Mouse (Mus musculus) adrenal gland, adult 2 months (tissue): ENCODE data around the gene Paox. TPM values are rescaled to one million over a fixed set of nuclear protein-coding genes. Genes with fewer than 3 reads are reported as not detected.
A peak's percentile ranks its signal among the peaks of the same experiment; 100 is the strongest.
"Not testable (repeated sequence)": the region's sequence is repeated elsewhere in the genome, so short reads cannot be mapped to it uniquely, and the experiment has no call there.

ENCODE experiments used
- DNase-seq: peaks from one replicate; pipeline ENCODE4 v3.0.0; 2021
- polyA plus RNA-seq: library from polyadenylated mRNA; depleted of rRNA; stranded (reverse); fragments of >200 nt; gene quantifications from 2 replicates; pipeline ENCODE4 v1.2.3, GENCODE M21; 2012
- total RNA-seq, 2 experiments: library from RNA; stranded (reverse); gene quantifications; 2 replicates each; pipeline ENCODE4 v1.2.3; 2021

Paox gene
- total and polyA plus RNA-seq, 3 experiments = 18.9 to 22.6 (median 19.4) TPM

DNA sequence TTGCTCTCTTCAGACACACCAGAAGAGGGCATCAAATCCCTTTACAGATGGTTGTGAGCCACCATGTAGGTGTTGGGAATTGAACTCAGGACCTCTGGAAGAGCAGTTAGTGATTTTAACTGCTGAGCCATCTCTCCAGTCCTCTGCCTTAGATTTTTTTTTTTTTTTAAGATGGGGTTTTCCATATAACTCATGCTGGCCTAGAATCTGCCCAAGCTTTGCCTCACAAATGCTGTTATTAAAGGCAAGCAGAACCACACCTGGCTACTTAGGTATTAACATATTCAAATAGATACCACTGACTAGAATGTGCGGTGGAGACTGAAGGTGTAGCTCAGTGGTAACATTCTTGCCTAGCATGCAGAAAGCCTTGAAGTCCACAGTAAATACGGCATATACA is 4.9 kb downstream of the Paox start:
- no peak for DNase-seq

DNA sequence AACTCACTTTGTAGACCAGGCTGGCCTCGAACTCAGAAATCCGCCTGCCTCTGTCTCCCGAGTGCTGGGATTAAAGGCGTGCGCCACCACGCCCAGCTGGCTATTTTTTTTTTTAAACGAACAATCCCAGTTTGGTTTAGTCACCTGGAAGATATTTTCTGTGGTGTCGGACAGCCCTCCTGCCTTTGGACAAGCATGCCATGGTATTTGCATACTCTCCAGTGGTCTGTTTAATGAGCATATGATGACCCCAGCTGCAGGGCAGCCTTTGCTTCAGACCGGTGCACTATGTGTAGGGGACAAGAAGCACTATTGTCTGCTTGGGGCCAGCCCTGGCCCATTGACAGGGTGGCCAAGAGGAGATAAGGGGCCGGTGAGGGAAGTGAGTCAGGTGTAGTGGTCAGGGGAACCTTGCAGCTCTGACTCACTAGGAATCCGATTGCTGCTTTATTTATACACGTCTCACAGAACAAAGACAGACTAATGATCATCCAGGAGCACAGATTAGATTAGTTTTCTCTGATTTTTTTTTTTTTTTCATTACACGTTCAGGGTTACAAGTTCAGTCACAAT is 5.8 kb downstream of the Paox start:
- no peak for DNase-seq

DNA sequence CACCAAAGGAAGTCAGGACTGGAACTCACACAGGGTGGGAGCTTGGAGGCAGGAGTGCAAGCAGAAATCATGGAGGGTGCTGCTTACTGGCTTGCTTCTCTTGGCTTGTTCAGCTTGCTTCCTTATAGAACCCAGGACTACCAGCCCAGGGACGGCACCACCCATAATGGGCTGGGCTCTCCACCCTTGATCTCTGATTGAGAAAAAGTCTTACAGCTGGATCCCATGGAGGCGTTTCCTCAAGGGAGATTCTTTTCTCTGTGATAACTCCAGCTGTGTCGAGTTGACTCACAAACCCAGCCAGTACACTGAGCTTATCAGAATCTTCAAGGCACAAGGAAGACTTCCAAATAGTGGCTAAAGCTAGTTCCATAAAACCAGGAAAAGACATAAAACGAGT is 7.2 kb downstream of the Paox start:
- DNase-seq = no peak

DNA sequence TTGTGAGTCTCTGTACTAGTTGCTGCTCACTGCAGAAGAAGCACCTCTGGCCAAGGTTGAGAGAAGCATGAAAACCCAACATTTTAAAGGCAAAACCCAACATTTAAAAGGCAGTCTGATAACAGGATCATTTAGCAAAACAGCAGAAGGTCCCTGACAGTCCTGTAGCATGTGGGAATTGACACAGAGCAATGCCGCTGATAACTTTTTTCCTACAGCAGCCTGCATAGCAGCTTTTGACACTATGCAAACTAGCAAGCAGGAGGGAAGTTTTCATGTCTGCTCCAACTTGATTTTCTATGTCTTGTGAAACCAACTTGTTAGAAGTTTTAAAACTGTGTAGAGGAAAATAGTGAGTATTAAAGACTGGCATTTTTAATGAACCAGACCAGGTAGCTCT is 8.8 kb downstream of the Paox start:
- no peak for DNase-seq

DNA sequence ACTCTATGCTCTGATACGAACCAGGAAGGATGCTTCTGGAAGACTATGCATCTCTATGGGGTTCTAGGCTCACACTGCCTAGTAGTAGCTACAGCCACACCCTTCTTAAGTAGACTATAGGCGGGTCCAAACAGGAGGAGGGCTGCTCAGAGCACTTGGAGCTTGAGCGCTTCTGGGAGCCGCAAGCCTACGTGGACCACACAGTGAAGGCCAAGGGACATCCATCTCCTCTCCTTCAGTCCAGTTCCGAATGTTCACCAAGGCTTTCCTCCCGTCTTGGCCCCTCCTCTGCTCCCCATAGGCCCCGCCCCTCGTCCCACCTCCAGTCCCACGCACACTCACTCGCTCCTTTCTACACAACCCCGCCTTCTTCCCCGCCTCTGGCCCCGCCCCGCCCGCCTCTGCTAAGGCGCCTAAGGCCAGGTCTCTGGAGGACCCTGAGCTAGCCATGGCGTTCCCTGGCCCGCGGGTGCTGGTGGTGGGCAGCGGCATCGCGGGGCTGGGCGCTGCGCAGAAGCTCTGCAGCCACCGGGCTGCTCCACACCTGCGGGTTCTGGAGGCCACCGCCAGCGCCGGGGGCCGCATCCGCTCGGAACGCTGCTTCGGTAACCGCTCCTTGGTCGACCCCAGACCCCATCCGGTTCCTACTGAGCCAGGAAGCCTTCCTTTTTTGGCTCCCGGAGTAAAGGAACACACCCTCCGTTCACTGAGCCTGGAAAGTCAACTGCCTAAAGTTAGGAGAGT is 9.9 kb downstream of the Paox start:
- DNase-seq = peak; percentile 97

DNA sequence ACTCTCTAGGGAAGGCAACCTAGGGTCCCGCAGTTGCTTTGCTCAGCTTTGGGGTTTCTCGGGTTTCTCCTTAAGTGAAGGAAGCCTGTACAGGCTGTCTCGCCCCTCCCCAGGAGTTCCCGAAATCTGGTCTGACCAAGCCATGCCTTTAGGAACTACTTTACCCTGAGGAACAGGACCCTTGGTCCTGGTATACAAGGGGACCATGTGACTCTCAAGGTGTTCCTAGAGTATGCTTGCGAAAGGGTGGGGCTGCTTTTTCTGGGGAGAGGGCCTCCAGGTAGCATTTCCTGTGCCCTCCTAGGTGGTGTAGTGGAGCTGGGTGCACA is 10.4 kb downstream of the Paox start:
- no peak for DNase-seq

DNA sequence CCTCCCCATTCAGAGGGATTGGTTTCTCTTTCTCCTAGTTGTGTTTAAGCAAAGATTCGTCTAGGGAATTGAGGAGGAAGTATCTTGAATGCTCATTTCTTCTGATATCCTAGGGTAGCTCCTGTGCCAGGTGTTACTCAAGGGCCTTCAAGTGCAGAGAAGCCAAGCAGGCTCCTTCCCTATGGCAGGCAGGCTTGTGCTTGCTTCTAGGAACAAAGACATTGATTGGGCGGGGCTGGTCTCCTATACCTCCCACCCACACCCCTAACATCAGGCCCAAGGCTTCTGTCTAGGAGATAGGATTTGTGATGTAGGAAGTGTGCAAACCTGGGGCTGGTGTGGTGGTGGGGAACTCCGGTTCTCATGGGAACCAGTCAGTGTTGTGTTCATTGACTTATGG is 11.3 kb downstream of the Paox start:
- DNase-seq = no peak

DNA sequence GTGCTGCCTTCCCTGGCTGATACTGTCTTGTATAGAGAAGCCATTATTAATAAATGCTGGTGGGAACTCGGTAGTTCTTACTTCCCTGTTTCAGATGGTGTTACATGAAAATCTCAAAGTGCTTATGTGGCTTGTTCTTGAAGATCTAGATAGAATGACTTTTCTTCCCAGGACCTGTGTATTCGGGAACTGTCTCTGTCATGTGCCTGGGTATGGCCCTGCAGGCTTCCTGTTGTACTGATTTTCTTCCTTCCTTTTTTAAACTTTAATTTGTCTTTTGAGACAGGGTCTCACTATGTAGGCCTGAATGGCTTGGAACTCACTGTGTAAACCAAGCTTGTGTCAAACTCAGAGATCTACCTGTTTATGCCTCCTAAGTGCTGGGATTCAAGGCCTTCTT is 12.3 kb downstream of the Paox start:
- DNase-seq = no peak

DNA sequence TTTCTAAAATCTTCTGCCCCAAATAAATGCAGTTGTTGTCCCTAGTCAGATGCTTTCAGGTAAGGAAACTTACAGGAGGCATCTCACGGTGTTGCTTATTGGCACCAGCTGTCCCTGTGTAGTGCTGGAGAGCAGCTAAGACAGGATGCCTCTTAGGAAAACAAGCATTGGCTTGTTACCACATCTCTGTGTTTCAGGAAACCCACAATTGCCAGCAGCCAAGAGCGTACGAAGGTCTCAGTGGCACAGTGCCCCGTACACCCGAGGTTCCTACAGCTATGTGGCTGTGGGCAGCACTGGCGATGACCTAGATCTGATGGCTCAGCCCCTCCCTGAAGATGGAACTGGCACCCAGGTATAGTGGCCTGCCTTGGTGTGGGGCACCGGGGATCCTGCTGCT is 16.6 kb downstream of the Paox start:
- not testable (repeated sequence) for DNase-seq

DNA sequence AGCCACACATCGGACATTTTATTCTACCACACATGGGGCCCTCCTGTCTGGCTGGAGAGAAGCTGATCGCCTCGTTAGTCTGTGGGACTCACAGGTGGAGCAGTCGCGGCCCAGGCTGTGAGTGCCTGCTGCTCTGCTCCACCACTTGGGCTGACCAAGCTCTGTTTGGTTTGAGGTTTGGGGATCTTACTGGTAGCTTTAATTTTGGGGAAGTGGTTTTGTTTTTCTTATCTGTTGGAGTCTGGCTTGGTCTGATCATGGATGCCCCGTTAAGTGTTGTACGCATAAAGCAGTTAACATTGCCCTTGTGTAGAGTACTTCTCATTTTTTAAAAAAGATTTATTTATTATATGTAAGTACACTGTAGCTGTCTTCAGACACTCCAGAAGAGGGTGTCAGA is 18.4 kb downstream of the Paox start:
- DNase-seq = not testable (repeated sequence)

DNA sequence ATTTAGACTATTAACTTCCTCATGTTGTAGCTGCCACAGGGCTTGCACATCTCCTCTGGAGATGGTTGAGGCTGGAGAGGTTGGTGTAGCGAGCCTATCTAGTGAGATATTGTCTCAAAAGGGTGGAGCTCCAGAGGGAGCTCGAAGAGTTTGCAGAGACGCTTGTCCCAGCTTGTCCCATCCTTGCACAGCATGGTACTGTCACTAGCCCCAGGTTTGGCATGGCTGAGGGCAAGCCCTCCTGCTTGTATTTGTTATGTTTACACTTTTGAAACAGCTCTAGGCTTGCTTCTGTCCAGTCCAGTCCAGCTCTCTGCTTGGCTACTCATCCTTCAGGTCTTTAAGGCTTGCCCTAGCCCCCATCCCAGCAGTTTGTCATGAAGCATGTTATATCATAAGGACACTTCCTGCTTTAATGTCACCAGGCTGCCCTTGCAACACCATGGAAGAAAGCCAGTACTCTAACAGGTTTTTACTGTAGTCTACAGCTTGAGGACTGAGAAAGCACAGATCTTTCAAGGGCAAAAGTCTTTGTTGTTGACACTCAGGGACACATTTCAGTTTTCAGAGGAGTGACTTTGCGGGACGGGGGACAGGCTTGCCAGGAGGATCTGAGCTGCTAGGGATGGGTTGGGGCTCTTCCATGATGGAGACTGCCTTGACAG is 19.6 kb downstream of the Paox start:
- DNase-seq = peak; percentile 51

DNA sequence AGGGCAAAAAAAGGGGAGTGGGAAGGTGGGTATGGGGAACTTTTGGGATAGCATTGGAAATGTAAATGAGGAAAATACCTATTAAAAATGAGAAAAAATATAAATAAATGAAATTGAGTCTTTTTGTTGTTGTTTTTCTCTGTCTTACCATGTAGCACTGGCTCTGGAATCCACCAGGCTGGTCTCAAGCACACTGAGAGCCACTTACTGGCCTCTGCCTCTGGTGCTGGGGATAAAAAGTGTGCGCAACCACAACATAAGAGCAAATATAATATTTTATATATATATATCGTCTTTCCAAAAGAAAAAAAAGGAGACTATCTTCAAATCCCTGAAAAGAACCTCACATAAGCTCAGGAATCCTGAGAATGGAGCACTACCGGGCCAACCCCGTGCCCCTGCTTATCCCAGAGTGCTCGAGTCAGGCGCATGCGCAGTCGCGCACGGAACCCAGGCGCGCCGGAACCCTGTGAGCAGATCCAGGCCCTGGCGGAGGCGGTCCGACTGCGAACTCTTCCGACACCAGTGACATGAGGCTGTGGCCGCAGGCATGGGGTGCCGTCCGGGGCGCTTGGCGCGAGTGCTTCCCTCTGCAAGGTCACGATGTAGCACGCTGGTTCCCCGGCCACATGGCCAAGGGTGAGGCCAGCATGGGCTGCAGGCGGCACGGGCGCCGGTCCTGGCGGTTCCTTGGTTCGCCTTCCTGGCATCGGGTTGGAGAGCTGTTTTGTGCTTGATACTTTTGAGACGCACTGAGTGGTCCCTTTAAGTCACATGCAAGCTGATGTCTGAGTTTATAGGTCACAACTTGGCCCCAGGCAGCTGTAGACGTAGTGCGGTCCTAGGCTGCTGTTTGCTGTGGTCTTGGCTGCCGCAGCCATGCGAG is 21.8 kb downstream of the Paox start, which contains the start of gene Mtg1:
TSS of gene Mtg1 (plus strand) at position 430 of the 886 bp plus-strand sequence.
- peak; percentile 97 for DNase-seq

DNA sequence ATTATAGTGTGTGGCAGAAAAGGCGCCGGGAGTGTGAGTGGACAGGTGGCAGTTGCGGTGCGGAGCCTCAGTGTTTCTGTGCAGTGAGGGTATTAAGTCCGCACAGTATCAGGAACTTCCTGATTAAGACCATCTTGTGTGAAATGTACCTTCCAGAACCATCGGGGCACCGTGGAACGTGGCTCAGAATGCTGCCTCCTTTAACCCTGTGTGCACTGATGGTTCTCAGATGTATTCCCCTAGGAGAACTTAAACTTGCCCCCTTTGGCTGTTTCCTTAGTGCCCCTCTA is 22.4 kb downstream of the Paox start:
- no peak for DNase-seq

DNA sequence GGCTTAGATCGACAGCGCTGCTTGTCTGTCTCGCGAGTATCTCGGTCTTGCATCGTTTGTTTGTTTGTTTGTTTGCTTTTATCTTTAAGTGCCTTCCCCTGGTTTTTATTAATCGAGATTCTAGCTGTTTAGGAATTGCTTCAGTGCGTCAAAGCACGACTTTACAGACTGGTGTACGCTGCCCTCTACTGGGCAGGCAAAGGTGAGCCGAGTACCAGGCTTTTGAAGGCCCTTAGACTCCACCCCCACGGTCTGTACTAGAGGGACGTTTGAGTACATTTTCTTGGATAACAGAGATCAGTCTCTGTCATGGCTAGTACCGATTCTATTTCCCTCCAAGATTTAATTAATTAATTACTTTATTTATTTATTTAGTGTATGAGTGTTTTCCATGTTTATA is 25.8 kb downstream of the Paox start:
- DNase-seq = peak; percentile 75

DNA sequence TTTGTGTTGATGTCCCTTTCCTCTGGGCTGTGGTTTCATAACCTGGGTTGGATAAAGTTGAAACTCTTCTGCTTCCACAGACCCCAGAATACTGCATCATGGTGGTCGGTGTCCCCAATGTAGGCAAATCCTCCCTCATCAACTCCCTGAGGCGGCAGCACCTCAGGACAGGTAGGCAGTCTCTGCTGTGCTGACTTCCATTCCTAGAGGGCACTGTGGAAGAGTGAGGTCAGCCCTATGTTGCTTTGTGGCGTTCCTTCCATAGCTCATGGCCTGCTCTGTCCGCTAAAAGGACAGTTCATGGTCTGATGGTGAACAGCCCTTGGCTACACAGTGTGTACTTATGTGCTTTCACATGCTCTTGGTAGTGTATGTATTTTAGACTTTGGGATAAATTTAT is 29.0 kb downstream of the Paox start:
- no peak for DNase-seq

DNA sequence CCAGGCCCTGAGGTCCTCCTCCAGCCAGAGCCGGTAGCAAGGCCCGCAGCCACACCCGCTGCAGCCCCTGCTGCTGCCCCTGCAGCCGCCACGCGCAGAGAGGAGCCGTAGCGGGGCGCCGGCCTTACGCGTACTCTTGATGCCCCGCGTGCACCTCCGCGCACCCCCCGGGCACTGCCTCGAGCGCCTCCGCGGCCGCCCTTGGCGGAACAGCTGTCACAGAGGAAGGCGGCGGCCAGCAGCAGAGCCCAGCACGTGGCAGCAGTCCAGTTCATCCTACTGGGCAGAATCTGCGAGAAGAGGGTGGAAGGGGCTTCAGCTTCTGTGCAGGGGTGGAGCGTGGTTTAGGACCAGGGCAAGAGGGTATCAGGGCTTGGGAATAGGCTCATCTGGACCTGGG is 37.8 kb downstream of the Paox start:
- DNase-seq = peak; percentile 31

DNA sequence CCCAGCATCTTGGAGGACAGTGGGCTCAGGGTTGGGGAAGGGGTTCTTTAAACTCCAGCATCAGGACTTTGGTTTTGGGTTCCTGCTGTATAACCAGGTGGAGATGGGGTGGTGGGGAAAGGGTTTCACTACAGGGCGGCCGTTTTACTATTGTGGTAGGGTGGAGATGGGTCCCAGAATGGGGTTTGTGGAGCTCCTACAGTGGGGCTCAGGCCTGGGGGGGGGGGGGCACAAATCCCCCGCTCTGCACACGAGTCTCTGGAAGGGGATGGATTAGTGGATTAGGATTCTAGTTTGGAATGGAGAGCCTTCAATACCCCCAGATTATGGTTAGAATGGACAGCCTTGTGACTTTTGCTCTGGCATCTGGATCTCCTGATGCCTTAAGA is 38.2 kb downstream of the Paox start:
- no peak for DNase-seq

DNA sequence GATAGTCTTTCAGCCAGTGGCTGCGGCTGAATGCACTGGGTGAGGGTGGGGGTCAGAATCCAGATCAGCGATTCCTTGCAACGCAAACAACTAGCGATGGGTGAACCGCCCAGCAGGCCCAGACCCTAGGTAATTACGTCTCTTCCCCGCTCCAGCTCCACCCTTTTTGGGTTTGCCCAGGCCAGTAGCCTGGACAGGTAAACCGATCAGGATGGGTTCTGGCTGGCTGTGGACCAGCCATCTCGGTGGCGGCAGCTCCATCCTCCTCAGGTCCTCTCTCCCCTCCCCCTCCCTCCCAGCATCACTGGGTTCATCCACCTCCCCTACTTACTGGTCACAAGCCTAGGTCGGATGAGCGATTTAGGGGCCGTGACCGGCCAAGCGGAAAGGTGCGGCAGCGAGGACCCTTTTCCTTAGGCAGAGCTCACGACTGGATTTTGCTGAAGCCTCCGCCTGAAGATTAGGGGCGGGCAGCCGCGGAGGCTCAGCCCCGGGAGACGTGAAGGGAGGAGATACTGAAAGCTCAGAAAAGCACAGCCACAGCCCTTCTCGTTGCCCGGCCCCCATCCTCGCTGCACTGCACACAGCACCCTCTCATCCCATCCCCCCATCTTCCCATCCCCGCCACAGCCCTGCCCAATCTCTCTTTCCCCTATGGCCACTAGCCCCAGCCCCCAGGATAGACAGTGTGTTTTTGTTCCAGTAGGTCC is 38.8 kb downstream of the Paox start, which contains the start of gene Sprn:
TSS of gene Sprn (minus strand) at position 660 of the 710 bp plus-strand sequence.
- DNase-seq = no peak

DNA sequence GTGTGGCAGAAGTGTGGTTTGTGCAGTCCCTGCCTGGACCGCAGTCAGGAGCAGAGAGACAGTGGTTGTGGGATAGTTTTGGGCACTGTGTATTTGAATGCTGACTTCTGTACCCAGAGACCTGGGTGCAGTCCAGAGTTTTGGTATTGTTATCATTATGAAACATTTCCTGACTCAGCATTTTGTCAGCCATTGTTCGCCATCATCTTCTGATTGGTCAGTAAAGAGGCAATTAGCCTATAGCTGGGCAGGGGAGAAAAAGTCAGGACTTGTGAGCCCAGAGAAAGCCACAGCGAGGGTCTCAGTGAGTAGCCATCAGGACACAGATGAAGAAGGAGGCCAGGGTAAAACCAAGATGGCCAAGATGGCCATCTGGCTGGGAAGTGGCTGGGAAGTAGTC is 44.8 kb downstream of the Paox start:
- DNase-seq = no peak

DNA sequence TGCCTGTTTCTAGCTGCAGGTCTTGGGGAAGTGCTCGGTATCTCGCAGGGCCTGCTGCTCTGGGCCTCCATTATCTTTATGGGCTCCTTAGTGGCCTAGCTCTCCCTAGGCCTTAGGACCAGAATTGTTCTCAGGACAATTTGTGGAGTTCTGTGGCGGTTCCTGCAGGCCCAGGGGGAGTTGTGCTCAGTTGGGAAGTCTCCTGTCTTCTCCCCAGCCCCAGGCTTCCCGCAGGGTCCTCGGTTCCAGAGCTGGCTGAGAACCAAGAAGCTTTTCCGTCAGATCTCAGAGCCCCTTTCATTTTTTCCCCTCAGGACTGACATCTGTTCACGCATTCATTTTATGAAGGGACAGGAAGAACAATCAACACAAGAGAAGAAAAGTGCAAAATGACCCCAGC is 49.1 kb downstream of the Paox start, which contains the start of gene Olfr522:
TSS of gene Olfr522 (minus strand) at position 101 of the 400 bp plus-strand sequence.
- DNase-seq = no peak

DNA sequence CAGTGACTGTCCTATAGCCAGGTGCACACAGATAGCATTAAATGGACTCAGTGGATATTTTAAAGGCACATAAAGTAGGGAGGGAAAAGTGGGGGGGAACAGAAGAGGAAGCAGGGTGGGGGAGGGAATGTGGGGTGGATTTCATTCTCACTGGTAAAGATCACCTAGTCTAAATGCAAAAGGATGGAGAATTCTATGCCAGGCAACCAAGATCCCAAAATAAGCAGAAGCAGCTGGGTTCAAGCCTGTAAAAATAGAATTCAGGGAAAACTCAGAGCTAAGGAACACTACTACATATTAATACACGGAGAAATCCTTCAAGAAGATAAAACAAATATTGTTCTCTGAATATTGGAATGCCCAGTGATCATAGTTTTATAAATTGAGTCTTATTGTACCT is 52.4 kb downstream of the Paox start:
- DNase-seq = no peak

DNA sequence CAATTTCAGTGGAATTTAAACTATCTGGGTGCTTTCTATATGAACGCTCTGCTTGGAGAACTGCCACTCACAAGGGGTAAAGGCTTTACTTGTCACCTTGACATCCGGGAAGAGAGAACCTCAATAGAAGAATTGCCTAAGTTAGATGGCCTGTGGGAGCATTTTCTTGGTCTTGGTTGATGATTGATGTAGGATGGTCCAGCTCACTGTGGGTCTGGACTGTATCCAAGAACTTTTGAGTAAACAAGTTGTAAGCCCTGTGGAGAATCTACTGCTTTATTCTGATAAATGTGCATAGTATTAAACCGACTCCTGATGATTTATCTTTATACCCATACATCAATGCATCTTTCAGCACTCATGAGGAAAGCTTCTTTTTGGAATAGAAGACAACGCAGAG is 53.8 kb downstream of the Paox start:
- DNase-seq = no peak
